Mouse (Mus musculus) hindbrain, postnatal 0 days (tissue): ENCODE results near the gene Ing5. TPM values are rescaled to one million over a fixed set of nuclear protein-coding genes. Genes with fewer than 3 reads are reported as not detected.
A peak's percentile ranks its signal among the peaks of the same experiment; 100 is the strongest.

Source experiments
- ATAC-seq: fragments of 200-750 bp; cut with Nextera tagmentation; 2 replicates; pipeline ENCODE4 v1.8.0; 2017; ENCODE audit warnings: mild to moderate bottlenecking, moderate TSS enrichment, moderate library complexity
- DNase-seq: peaks from one replicate; pipeline ENCODE4 v3.0.0-alpha.2; 2015; ENCODE audit warnings: low spot score
- H3K27ac ChIP-seq: fragments of 300-500 bp; sonication (generic); 2 replicates; pipeline ENCODE4 v1.5.1; 2014; ENCODE audit warnings: mild to moderate bottlenecking
- H3K27me3 ChIP-seq: fragments of 300-500 bp; sonication (generic); 2 replicates; pipeline ENCODE4 v1.6.1; 2014; ENCODE audit warnings: low read length, mixed read lengths; ENCODE audit not compliant: insufficient read depth
- H3K36me3 ChIP-seq: fragments of 300-500 bp; sonication (generic); 2 replicates; pipeline ENCODE4 v1.6.1; 2014; ENCODE audit warnings: low read length, mixed read lengths; ENCODE audit not compliant: insufficient read depth
- H3K4me1 ChIP-seq: fragments of 300-500 bp; sonication (generic); 2 replicates; pipeline ENCODE4 v1.6.1; 2014; ENCODE audit warnings: antibody characterized with exemption, low read length, mixed read lengths; ENCODE audit not compliant: insufficient read depth
- H3K4me2 ChIP-seq: fragments of 300-500 bp; sonication (generic); 2 replicates; pipeline ENCODE4 v1.6.1; 2014; ENCODE audit warnings: low read depth, mild to moderate bottlenecking, low read length, moderate library complexity, mixed read lengths
- H3K4me3 ChIP-seq: fragments of 300-500 bp; sonication (generic); 2 replicates; pipeline ENCODE4 v1.5.1; 2014; ENCODE audit warnings: low read length
- H3K9ac ChIP-seq: fragments of 300-500 bp; sonication (generic); replicated peaks from 2 replicates; pipeline ENCODE4 v1.6.1; 2014; ENCODE audit warnings: mild to moderate bottlenecking, low read length, moderate library complexity, mixed read lengths
- H3K9me3 ChIP-seq: fragments of 300-500 bp; sonication (generic); 2 replicates; pipeline ENCODE4 v1.6.1; 2016; ENCODE audit warnings: low read length, mixed read lengths
- CTCF ChIP-seq: IDR thresholded peaks from 2 replicates; pipeline ENCODE4 v1.5.1; 2016; ENCODE audit warnings: antibody characterized with exemption, control low read depth, low read depth
- WGBS: fragments of 180-500 bp; shearing (Covaris S2); extraction: QIAGEN DNeasy Blood & Tissue Kit; methylation state at CpG from one replicate; pipeline ENCODE4 v1.1.7; 2014; 5-methylcytosine and 5-hydroxymethylcytosine counted together
- polyA plus RNA-seq: library from polyadenylated mRNA; unstranded; fragments of >200 nt; fragmentation: Nextera tagmentation; extraction: Ambion mirVana; gene quantifications from 2 replicates; pipeline ENCODE4 v1.2.1, GENCODE M21; 2015
- total RNA-seq: library from RNA; depleted of rRNA; stranded (reverse); fragments of >200 nt; gene quantifications from 2 replicates; pipeline ENCODE4 v1.2.3, GENCODE M21; 2014

The Ing5 gene
- total and polyA plus RNA-seq, 2 experiments from 2014 or later = 7.0 to 9.9 TPM

DNA sequence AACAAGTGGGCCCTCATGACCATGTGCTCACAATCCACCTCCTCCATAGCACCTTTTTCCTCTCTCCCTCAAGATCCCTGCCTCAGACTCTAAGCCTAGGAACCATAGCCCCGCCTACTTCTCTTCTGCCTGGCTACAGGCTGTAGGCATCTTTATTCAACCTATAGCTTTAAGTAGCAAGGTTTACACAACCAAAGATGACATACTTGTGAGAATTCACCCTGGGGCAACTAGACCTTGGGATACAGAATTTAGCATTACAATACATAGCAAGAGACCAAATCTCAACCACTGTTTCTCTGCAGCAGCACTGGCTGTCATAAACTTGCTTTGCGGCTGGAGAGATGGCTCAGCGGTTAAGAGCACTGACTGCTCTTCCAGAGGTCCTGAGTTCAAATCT lies 6.2 kb downstream of the Ing5 start:
- TF ChIP-seq CTCF = no peak
- Histone ChIP-seq H3K4me2 (no peak overlapping the region), H3K9ac (no peak overlapping the region), H3K4me3 (no peak overlapping the region), H3K9me3 (no peaks in the 10 kb centered on the region), H3K27ac (no peak overlapping the region), H3K27me3 (no peaks in the 10 kb centered on the region), H3K36me3 (peaks cover 51% of the 10 kb centered on the region), H3K4me1 (0 out of 2 replicates have a peak, but pooled peaks cover 1% of the 10 kb centered on the region)
- ATAC-seq = no peak
- DNase-seq = no peak
- 94% methylated on average over 3 of the region's 3 CpGs for WGBS

DNA sequence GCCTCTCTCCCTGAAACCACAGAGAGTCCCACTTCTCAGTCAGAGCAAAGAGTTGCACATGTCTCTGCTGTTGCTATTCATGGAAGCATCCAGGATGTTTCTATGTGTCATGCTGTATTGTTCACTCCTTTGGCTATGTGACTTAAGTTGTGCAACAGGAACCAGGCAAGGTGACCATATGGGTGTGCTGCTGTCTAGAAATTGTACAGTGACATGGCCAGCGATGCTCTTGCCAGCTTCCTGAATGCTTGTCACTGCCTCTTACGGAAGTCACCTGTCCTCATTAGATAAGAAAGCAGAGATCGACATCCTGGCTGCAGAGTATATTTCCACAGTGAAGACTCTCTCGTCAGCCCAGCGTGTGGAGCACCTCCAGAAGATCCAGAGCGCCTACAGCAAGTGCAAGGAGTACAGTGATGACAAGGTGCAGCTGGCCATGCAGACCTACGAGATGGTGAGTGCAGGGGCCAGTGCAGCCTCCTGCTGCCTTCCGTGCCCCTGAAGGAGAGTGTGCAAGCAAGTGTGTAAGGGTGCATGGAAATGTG lies 7.8 kb downstream of the Ing5 start:
- Histone ChIP-seq H3K9ac (no peak overlapping the region), H3K36me3 (peaks cover 63% of the 10 kb centered on the region), H3K4me1 (no peaks in the 10 kb centered on the region), H3K27ac (no peak overlapping the region), H3K4me3 (no peak overlapping the region), H3K9me3 (no peaks in the 10 kb centered on the region), H3K27me3 (no peaks in the 10 kb centered on the region), H3K4me2 (no peak overlapping the region)
- TF ChIP-seq CTCF = no peak
- DNase-seq (no peak), ATAC-seq (no peak)
- 96% methylated on average over 8 of the region's 8 CpGs for WGBS

DNA sequence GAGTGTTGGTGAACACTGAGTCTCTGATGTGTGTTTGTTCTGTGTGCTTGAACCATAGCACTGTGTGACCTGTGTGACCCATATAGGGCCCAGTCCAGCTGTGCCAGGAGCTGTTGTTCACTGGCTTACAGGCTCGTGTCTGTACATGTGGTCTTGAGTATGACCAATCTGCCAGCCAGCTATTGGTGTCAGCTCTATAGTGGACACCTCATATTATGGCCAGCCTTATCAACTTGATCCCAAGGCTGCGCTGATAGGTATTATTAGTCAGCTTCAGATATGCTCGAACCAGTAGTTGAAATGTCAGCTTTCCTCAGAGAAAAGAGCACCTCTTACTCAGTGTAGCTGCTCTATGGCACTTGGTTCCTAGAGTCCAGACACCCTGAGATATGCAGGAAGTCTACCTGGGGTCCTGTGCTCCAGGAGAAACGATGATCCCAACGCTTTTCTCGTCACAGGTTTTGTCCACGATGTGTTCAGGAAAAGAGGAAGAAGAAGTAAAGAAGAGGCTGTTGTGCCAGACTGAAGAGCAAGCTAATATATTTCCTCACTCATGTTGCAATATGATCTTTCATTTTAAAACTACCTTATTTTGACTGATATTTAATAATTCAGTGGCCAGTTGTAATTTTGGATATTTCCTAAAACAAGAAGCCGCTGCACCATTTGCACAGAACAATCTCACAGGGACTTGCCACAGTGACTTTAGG lies 14.2 kb downstream of the Ing5 start:
- H3K36me3 ChIP-seq = peaks cover 56% of the 10 kb centered on the region
- H3K27me3 ChIP-seq = no peaks in the 10 kb centered on the region
- no peak overlapping the region for H3K9ac ChIP-seq
- 93% methylated on average over 8 of the region's 8 CpGs for WGBS
- H3K4me3 ChIP-seq = no peak overlapping the region
- no peak overlapping the region for H3K4me2 ChIP-seq
- ATAC-seq = no peak
- no peaks in the 10 kb centered on the region for H3K9me3 ChIP-seq
- no peak overlapping the region for H3K27ac ChIP-seq
- no peaks in the 10 kb centered on the region for H3K4me1 ChIP-seq
- TF ChIP-seq CTCF = no peak
- no peak for DNase-seq

DNA sequence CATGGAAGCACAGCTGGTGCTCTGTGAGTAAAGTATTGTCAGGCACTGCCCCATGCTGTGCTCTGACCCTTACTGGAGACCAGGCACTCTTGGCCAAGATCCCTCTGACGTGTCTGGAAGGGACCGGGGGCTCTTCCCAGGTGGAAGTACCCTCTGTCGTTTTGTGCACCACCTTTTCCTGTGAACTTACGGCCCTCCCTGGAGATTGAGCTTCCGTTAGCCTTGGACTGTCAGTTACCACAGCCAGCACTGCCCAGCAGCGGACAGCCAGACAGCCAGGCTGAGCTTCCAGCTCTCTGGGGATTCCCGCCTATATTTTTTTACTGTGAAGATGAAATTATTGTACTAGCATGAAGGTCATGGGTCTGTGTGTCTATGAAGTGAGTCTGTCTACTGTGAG lies 15.0 kb downstream of the Ing5 start:
- TF ChIP-seq CTCF = no peak
- Histone ChIP-seq H3K27me3 (no peaks in the 10 kb centered on the region), H3K36me3 (peaks cover 48% of the 10 kb centered on the region), H3K9me3 (no peaks in the 10 kb centered on the region), H3K9ac (no peak overlapping the region), H3K27ac (no peak overlapping the region), H3K4me3 (no peak overlapping the region), H3K4me1 (no peaks in the 10 kb centered on the region), H3K4me2 (no peak overlapping the region)
- 71% methylated on average over 7 of the region's 7 CpGs for WGBS
- no peak for DNase-seq
- no peak for ATAC-seq

DNA sequence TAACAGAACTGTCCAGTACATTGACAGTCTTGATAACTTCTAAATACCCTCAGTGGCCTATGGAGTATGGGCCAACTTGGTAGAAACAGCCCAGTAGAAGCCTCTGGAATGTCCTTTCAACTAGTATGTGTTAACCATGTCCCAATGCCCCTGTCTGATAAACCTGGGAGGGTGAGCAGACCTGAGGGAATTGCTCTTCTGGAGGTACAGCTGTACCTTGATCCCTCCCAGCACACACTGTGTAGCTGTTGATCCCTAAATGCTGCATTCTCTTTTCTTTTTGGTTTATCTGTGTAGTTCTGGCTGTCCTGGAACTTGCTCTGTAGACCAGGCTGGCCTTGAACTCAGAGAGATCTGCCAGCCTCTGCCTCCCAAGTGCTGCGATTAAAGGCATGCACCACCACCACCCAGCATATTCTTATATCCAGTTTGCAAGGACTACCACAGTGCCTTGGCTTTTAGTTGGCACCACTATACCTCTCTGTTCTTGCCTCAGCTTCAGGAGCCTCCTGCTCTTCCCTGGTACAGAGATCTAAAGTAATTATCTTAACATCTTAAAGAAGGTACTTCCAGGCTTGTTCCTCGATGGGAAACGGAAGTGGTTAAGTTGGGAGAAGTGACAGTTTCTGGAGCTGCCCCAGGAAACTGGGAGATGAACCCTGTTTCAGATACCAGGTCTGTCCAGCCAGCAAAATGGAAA lies 20.2 kb downstream of the Ing5 start:
- WGBS = 77% methylated on average over 3 of the region's 3 CpGs
- no peaks in the 10 kb centered on the region for H3K27me3 ChIP-seq
- no peak overlapping the region; the same call in 1 of the 2 replicates for H3K9ac ChIP-seq
- ATAC-seq (no peak), DNase-seq (no peak)
- peak overlapping the region; percentile 95 for H3K27ac ChIP-seq
- H3K36me3 ChIP-seq = peaks cover 8% of the 10 kb centered on the region
- no peak overlapping the region for H3K4me2 ChIP-seq
- TF ChIP-seq CTCF = no peak
- H3K9me3 ChIP-seq = no peaks in the 10 kb centered on the region
- no peak overlapping the region for H3K4me3 ChIP-seq
- peaks cover 11% of the 10 kb centered on the region; the same call in 1 of the 2 replicates for H3K4me1 ChIP-seq

DNA sequence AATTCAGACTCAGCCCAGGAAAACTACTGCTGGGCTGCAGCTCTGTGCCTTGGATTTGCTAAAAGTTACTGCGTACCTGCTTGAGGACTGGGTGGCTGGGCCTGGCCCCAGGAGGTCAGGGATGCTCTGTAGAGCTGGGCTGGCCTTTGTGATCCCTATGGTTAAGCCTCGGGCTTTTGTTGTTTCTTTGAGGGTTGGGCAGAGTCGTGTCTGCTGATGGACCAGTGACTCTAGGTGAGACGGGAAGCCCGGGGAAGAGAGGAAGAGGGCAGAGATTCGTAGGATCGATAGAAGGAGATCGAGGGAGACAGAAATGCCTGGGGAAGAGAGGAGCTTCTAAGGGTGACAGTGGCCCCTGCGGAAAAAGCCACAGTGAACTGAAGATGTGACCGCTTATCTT lies 20.8 kb downstream of the Ing5 start, which contains the start of gene D2hgdh:
TSS of gene D2hgdh (plus strand) at position 301 of the 400 bp plus-strand sequence.
- Histone ChIP-seq H3K36me3 (peaks cover 1% of the 10 kb centered on the region), H3K9ac (peak within 1 kb of the TSS; percentile 67), H3K4me1 (peaks cover 11% of the 10 kb centered on the region; the same call in 1 of the 2 replicates), H3K4me2 (peak within 1 kb of the TSS; percentile 75), H3K9me3 (no peaks in the 10 kb centered on the region), H3K27ac (peak within 1 kb of the TSS; percentile 95), H3K4me3 (peak within 1 kb of the TSS; percentile 52), H3K27me3 (no peaks in the 10 kb centered on the region)
- 8% methylated on average over 10 of the region's 10 CpGs for WGBS
- DNase-seq (no peak), ATAC-seq (no peak; the same call in 1 of the 2 replicates)
- TF ChIP-seq CTCF = no peak
